Mouse (Mus musculus) limb, embryonic 11.5 days (tissue): ENCODE results near the gene Fermt3. TPM values are rescaled to one million over a fixed set of nuclear protein-coding genes. Genes with fewer than 3 reads are reported as not detected.
A peak's percentile ranks its signal among the peaks of the same experiment; 100 is the strongest.

Experiments used
- ATAC-seq: fragments of 200-750 bp; cut with Nextera tagmentation; 2 replicates; pipeline ENCODE4 v1.8.0; 2017; ENCODE audit warnings: low read depth; ENCODE audit not compliant: insufficient number of reproducible peaks, low FRiP score, low TSS enrichment
- DNase-seq: peaks from one replicate; pipeline ENCODE4 v3.0.0-alpha.2; 2015; ENCODE audit warnings: low spot score
- H3K27ac ChIP-seq: fragments of 300-500 bp; sonication (generic); replicated peaks from 2 replicates; pipeline ENCODE4 v1.5.1; 2014; ENCODE audit warnings: low read depth, mild to moderate bottlenecking, low read length
- H3K27me3 ChIP-seq: fragments of 300-500 bp; sonication (generic); 2 replicates; pipeline ENCODE4 v1.6.1; 2014; ENCODE audit warnings: mild to moderate bottlenecking, low read length, mixed read lengths; ENCODE audit not compliant: control insufficient read depth, insufficient read depth
- H3K36me3 ChIP-seq: fragments of 300-500 bp; sonication (generic); 2 replicates; pipeline ENCODE4 v1.6.1; 2014; ENCODE audit warnings: mild to moderate bottlenecking, low read length, moderate library complexity, mixed read lengths; ENCODE audit not compliant: control insufficient read depth, insufficient read depth
- H3K4me1 ChIP-seq: fragments of 300-500 bp; sonication (generic); 2 replicates; pipeline ENCODE4 v1.6.1; 2014; ENCODE audit warnings: low read length, mixed read lengths; ENCODE audit not compliant: control insufficient read depth, insufficient read depth
- H3K4me2 ChIP-seq: fragments of 300-500 bp; sonication (generic); 2 replicates; pipeline ENCODE4 v1.6.1; 2014; ENCODE audit warnings: low read depth, mild to moderate bottlenecking, moderate library complexity; ENCODE audit not compliant: severe bottlenecking
- H3K4me3 ChIP-seq: fragments of 300-500 bp; sonication (generic); 2 replicates; pipeline ENCODE4 v1.5.1; 2014; ENCODE audit warnings: low read depth, low read length
- H3K9ac ChIP-seq: fragments of 300-500 bp; sonication (generic); 2 replicates; pipeline ENCODE4 v1.6.1; 2014; ENCODE audit warnings: mild to moderate bottlenecking, low read length
- H3K9me3 ChIP-seq: fragments of 300-500 bp; sonication (generic); 2 replicates; pipeline ENCODE4 v1.6.1; 2016; ENCODE audit warnings: low read length; ENCODE audit not compliant: control insufficient read depth
- WGBS: fragments of 180-500 bp; shearing (Covaris S2); extraction: QIAGEN DNeasy Blood & Tissue Kit; methylation state at CpG from one replicate; pipeline ENCODE4 v1.1.7; 2014; 5-methylcytosine and 5-hydroxymethylcytosine counted together
- polyA plus RNA-seq: library from polyadenylated mRNA; unstranded; fragments of >200 nt; fragmentation: Nextera tagmentation; extraction: Ambion mirVana; gene quantifications from 2 replicates; pipeline ENCODE4 v1.2.1, GENCODE M21; 2014

The Fermt3 gene
- polyA plus RNA-seq, 1 experiment from 2014 or later: 7.1 TPM

GRCm38 (mm10) chr19:6974211-6975205 is 44.8 kb downstream of the Fermt3 start, which contains the start of gene Ppp1r14b:
Gene Ppp1r14b, plus strand, starts transcription at chr19:6974968.
- ATAC-seq (peak; percentile 40), DNase-seq (peak; percentile 91)
- under 1% methylated on average over 51 of the region's 84 CpGs for WGBS
- H3K27me3 ChIP-seq: no peaks in the 10 kb centered on the region
- peak within 1 kb of the TSS; percentile 68 for H3K9ac ChIP-seq
- H3K9me3 ChIP-seq: no peaks in the 10 kb centered on the region
- H3K27ac ChIP-seq: peak within 1 kb of the TSS; percentile 73
- peak within 1 kb of the TSS; percentile 54 for H3K4me3 ChIP-seq
- H3K4me1 ChIP-seq: peaks cover 35% of the 10 kb centered on the region
- H3K4me2 ChIP-seq: peak within 1 kb of the TSS; percentile 94
- peaks cover 9% of the 10 kb centered on the region; the same call in 1 of the 2 replicates for H3K36me3 ChIP-seq

GRCm38 (mm10) chr19:6973581-6974190 is 45.6 kb downstream of the Fermt3 start:
- H3K4me3 ChIP-seq: peak overlapping the region; percentile 54
- no peaks in the 10 kb centered on the region; the same call in 1 of the 2 replicates for H3K27me3 ChIP-seq
- no peak for ATAC-seq
- no peak overlapping the region for H3K27ac ChIP-seq
- DNase-seq: no peak
- H3K9ac ChIP-seq: no peak overlapping the region
- 37% methylated on average over 12 of the region's 12 CpGs for WGBS
- peaks cover 9% of the 10 kb centered on the region; the same call in 1 of the 2 replicates for H3K36me3 ChIP-seq
- peak overlapping the region; percentile 94 for H3K4me2 ChIP-seq
- H3K9me3 ChIP-seq: no peaks in the 10 kb centered on the region
- H3K4me1 ChIP-seq: peaks cover 36% of the 10 kb centered on the region

GRCm38 (mm10) chr19:6972247-6972917 is 46.9 kb downstream of the Fermt3 start:
- Histone ChIP-seq H3K27ac (no peak overlapping the region), H3K36me3 (peaks cover under 1% of the 10 kb centered on the region; the same call in 1 of the 2 replicates), H3K4me2 (no peak overlapping the region), H3K27me3 (no peaks in the 10 kb centered on the region; the same call in 1 of the 2 replicates), H3K9ac (no peak overlapping the region), H3K9me3 (no peaks in the 10 kb centered on the region), H3K4me1 (peaks cover 38% of the 10 kb centered on the region), H3K4me3 (no peak overlapping the region)
- 79% methylated on average over 13 of the region's 13 CpGs for WGBS
- no peak for ATAC-seq
- no peak for DNase-seq

- DNase-seq (no peak), ATAC-seq (no peak)
- Histone ChIP-seq H3K4me1 (peaks cover 37% of the 10 kb centered on the region), H3K27me3 (no peaks in the 10 kb centered on the region; the same call in 1 of the 2 replicates), H3K9me3 (no peaks in the 10 kb centered on the region), H3K27ac (no peak overlapping the region), H3K9ac (no peak overlapping the region), H3K4me3 (no peak overlapping the region), H3K36me3 (no peaks in the 10 kb centered on the region), H3K4me2 (no peak overlapping the region)
- WGBS: 15% methylated on average over 6 of the region's 6 CpGs
These were observed 47.6 kb downstream of the Fermt3 start for GRCm38 (mm10) chr19:6971644-6972043.

- H3K9me3 ChIP-seq: no peaks in the 10 kb centered on the region
- ATAC-seq (no peak), DNase-seq (no peak)
- H3K4me2 ChIP-seq: peak overlapping the region; percentile 69
- no peak overlapping the region for H3K9ac ChIP-seq
- no peaks in the 10 kb centered on the region; the same call in 1 of the 2 replicates for H3K27me3 ChIP-seq
- H3K27ac ChIP-seq: 0 out of 2 replicates have a peak overlapping the region, but pooled peaks have one; percentile 8
- peaks cover 27% of the 10 kb centered on the region for H3K4me1 ChIP-seq
- H3K4me3 ChIP-seq: peak overlapping the region; percentile 58
- peaks cover 2% of the 10 kb centered on the region; the same call in 1 of the 2 replicates for H3K36me3 ChIP-seq
- 23% methylated on average over 11 of the region's 11 CpGs for WGBS
These were observed 48.7 kb downstream of the Fermt3 start for GRCm38 (mm10) chr19:6970460-6971085.

GRCm38 (mm10) chr19:6969665-6970381 is 49.4 kb downstream of the Fermt3 start:
- H3K27ac ChIP-seq: no peak overlapping the region
- H3K9ac ChIP-seq: peak overlapping the region; percentile 73
- WGBS: 0% methylated on average over 55 of the region's 55 CpGs
- H3K27me3 ChIP-seq: no peaks in the 10 kb centered on the region; the same call in 1 of the 2 replicates
- H3K4me1 ChIP-seq: peaks cover 27% of the 10 kb centered on the region
- H3K4me3 ChIP-seq: peak overlapping the region; percentile 58
- ATAC-seq (peak; percentile 58; the same call in 1 of the 2 replicates), DNase-seq (peak; percentile 80)
- no peaks in the 10 kb centered on the region for H3K9me3 ChIP-seq
- H3K36me3 ChIP-seq: peaks cover 2% of the 10 kb centered on the region; the same call in 1 of the 2 replicates
- peak overlapping the region; percentile 69 for H3K4me2 ChIP-seq

GRCm38 (mm10) chr19:6969291-6969664 is 50.0 kb downstream of the Fermt3 start:
- 1% methylated on average over 20 of the region's 20 CpGs for WGBS

More at GRCm38 (mm10) chr19:6969291-6969664, 50.0 kb downstream of the Fermt3 start:
- Histone ChIP-seq H3K27me3 (no peaks in the 10 kb centered on the region; the same call in 1 of the 2 replicates), H3K9me3 (no peaks in the 10 kb centered on the region), H3K27ac (no peak overlapping the region), H3K36me3 (peaks cover 2% of the 10 kb centered on the region; the same call in 1 of the 2 replicates), H3K4me1 (peaks cover 27% of the 10 kb centered on the region), H3K9ac (peak overlapping the region; percentile 73), H3K4me3 (peak overlapping the region; percentile 58), H3K4me2 (peak overlapping the region; percentile 69)
- ATAC-seq (0 out of 2 replicates have a peak, but pooled peaks have one; percentile 5), DNase-seq (no peak)
